Mouse (Mus musculus): ENCODE data around the gene Pgm5. TPM values are rescaled to one million over a fixed set of nuclear protein-coding genes. Genes with fewer than 3 reads are reported as not detected.
"Not testable (repeated sequence)": the region's sequence is repeated elsewhere in the genome, so short reads cannot be mapped to it uniquely, and the experiment has no call there.

Pgm5 gene
- polyA plus RNA-seq, 1 experiment from 2014 or later = 6.1 TPM

DNA sequence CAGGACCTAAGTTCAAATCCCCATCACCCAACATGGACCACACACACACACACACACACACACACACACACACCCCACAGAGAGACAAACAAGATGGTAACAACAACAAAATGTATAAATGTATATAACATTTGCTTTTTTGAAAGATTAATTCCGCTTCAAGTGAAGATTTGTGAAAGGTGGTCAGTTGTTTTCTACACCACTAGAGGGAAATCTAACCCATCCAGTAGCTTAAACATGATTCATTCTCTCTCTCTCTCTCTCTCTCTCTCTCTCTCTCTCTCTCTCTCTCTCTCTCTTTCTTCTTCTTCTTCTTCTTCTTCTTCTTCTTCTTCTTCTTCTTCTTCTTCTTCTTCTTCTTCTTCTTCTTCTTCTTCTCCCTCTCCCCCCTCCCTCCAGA is 158.5 kb downstream of the Pgm5 start:
- H3K9me3 ChIP-seq (replicated peaks); H3K4me2 ChIP-seq; H3K27ac ChIP-seq; H3K27me3 ChIP-seq; H3K9ac ChIP-seq; ATAC-seq (replicated peaks; ENCODE audit: insufficient number of reproducible peaks, insufficient read depth, low FRiP score, low read depth); H3K4me3 ChIP-seq; H3K36me3 ChIP-seq: not testable (repeated sequence)
- 63% methylated on average over 1 of the region's 1 CpGs for WGBS
- H3K4me1 ChIP-seq (replicated peaks) = peaks cover 27% of the 10 kb centered on the region

DNA sequence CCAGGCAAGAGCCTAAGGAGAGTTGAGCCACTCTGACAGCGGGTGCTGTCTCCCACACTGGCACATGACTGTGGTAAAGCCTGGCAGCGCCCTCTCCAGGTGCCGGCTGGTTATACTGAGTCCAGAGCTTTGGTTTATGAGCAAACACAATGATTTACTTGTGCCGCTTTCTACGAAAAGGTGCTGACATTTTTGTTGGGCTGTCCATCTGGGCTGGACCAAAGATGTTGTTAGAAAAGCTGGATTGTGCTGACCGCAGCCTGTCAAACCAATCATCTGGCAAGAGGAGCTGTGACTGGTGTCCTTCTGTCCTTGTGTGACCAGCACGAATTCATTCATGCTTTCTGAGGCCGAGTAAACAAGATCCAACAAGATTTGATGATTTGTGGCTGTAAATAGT is 159.9 kb downstream of the Pgm5 start:
- Histone ChIP-seq H3K9me3 (replicated peaks) (no peaks in the 10 kb centered on the region), H3K9ac (no peak overlapping the region), H3K27ac (no peak overlapping the region), H3K36me3 (no peaks in the 10 kb centered on the region), H3K4me1 (replicated peaks) (peaks cover 12% of the 10 kb centered on the region), H3K27me3 (no peaks in the 10 kb centered on the region), H3K4me2 (no peak overlapping the region), H3K4me3 (no peak overlapping the region)
- no peak for ATAC-seq (replicated peaks; ENCODE audit: insufficient number of reproducible peaks, insufficient read depth, low FRiP score, low read depth)
- WGBS = 70% methylated on average over 8 of the region's 8 CpGs

GRCm38 (mm10) chr19:24700664-24701063 is 161.0 kb downstream of the Pgm5 start:
- Histone ChIP-seq H3K4me2 (no peak overlapping the region), H3K4me1 (replicated peaks) (peaks cover 5% of the 10 kb centered on the region), H3K27me3 (no peaks in the 10 kb centered on the region), H3K4me3 (no peak overlapping the region), H3K9ac (no peak overlapping the region), H3K36me3 (no peaks in the 10 kb centered on the region), H3K9me3 (replicated peaks) (no peaks in the 10 kb centered on the region), H3K27ac (no peak overlapping the region)
- WGBS = 57% methylated on average over 5 of the region's 5 CpGs
- ATAC-seq (replicated peaks; ENCODE audit: insufficient number of reproducible peaks, insufficient read depth, low FRiP score, low read depth) = no peak

- no peaks in the 10 kb centered on the region; the same call in none of the 2 replicates for H3K4me1 ChIP-seq (replicated peaks)
- no peak overlapping the region for H3K27ac ChIP-seq
- no peak overlapping the region for H3K4me2 ChIP-seq
- no peak overlapping the region for H3K4me3 ChIP-seq
- no peaks in the 10 kb centered on the region for H3K27me3 ChIP-seq
- H3K36me3 ChIP-seq = no peaks in the 10 kb centered on the region
- no peaks in the 10 kb centered on the region for H3K9me3 ChIP-seq (replicated peaks)
- ATAC-seq (replicated peaks; ENCODE audit: insufficient number of reproducible peaks, insufficient read depth, low FRiP score, low read depth) = no peak
- H3K9ac ChIP-seq = no peak overlapping the region
Measured at GRCm38 (mm10) chr19:24699910-24700309, 161.7 kb downstream of the Pgm5 start.

- Histone ChIP-seq H3K9me3 (replicated peaks) (no peaks in the 10 kb centered on the region), H3K4me3 (no peak overlapping the region), H3K27me3 (no peaks in the 10 kb centered on the region), H3K36me3 (no peaks in the 10 kb centered on the region), H3K4me2 (no peak overlapping the region), H3K4me1 (replicated peaks) (no peaks in the 10 kb centered on the region; the same call in 1 of the 2 replicates), H3K27ac (no peak overlapping the region), H3K9ac (no peak overlapping the region)
- ATAC-seq (replicated peaks; ENCODE audit: insufficient number of reproducible peaks, insufficient read depth, low FRiP score, low read depth) = no peak
- 78% methylated on average over 3 of the region's 3 CpGs for WGBS
Measured at GRCm38 (mm10) chr19:24699196-24699595, 162.5 kb downstream of the Pgm5 start.

DNA sequence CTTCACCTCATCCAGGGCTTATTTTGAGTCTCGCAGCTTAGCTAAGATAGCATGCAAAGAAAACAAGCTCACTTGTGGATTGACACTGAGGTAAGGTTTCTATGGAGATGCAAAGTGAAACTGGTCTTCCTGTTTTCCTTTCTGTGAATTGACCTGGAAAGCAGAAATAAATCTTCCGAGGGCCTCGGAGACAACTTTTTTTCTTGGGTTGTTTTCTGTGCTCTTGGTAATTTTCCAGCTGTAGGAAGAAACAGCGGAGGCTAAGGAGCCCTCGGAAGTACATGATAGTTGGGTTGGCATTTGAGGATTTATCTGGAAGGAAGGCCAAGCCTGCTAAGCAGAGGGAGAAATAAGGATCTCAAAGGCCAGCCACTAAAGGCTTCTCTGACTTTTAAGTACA is 163.0 kb downstream of the Pgm5 start:
- WGBS = 53% methylated on average over 5 of the region's 5 CpGs
- no peaks in the 10 kb centered on the region for H3K27me3 ChIP-seq
- H3K36me3 ChIP-seq = no peaks in the 10 kb centered on the region
- no peak overlapping the region for H3K27ac ChIP-seq
- H3K9me3 ChIP-seq (replicated peaks) = no peaks in the 10 kb centered on the region
- no peaks in the 10 kb centered on the region; the same call in 1 of the 2 replicates for H3K4me1 ChIP-seq (replicated peaks)
- no peak overlapping the region for H3K9ac ChIP-seq
- no peak overlapping the region for H3K4me3 ChIP-seq
- no peak overlapping the region for H3K4me2 ChIP-seq
- no peak for ATAC-seq (replicated peaks; ENCODE audit: insufficient number of reproducible peaks, insufficient read depth, low FRiP score, low read depth)

DNA sequence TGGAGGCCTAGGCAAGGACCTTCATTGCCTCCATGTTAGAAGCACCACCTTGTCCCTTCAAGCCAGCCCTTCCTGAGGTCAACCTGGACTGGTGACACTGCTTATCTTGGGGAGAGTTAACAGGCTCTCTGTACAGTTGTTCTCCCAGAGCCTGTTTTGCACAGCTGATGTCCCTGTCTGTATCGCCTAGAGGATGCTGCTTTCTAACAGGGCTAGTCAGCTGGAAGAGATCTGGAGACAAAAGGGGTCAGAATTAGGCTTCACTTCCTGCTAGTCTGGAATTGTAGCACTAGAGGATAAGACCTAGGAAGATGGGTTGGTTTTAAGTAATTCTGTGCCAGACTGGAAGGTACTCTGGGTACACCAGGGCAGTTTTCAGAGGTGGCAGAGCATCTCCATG is 163.7 kb downstream of the Pgm5 start:
- no peak overlapping the region for H3K4me3 ChIP-seq
- no peak for ATAC-seq (replicated peaks; ENCODE audit: insufficient number of reproducible peaks, insufficient read depth, low FRiP score, low read depth)
- no peaks in the 10 kb centered on the region for H3K9me3 ChIP-seq (replicated peaks)
- no peak overlapping the region for H3K4me2 ChIP-seq
- no peak overlapping the region for H3K9ac ChIP-seq
- no peaks in the 10 kb centered on the region; the same call in 1 of the 2 replicates for H3K36me3 ChIP-seq
- H3K27ac ChIP-seq = no peak overlapping the region
- no peaks in the 10 kb centered on the region; the same call in 1 of the 2 replicates for H3K4me1 ChIP-seq (replicated peaks)
- WGBS = 51% methylated on average over 1 of the region's 1 CpGs
- H3K27me3 ChIP-seq = no peaks in the 10 kb centered on the region

GRCm38 (mm10) chr19:24692691-24693090 is 169.0 kb downstream of the Pgm5 start:
- H3K4me2 ChIP-seq = no peak overlapping the region
- H3K4me3 ChIP-seq = no peak overlapping the region
- ATAC-seq (replicated peaks; ENCODE audit: insufficient number of reproducible peaks, insufficient read depth, low FRiP score, low read depth) = no peak
- H3K9ac ChIP-seq = no peak overlapping the region
- peaks cover 11% of the 10 kb centered on the region for H3K4me1 ChIP-seq (replicated peaks)
- H3K27ac ChIP-seq = no peak overlapping the region
- WGBS = 72% methylated on average over 2 of the region's 2 CpGs
- no peaks in the 10 kb centered on the region for H3K9me3 ChIP-seq (replicated peaks)
- no peaks in the 10 kb centered on the region for H3K27me3 ChIP-seq
- H3K36me3 ChIP-seq = peaks cover 4% of the 10 kb centered on the region; the same call in 1 of the 2 replicates

DNA sequence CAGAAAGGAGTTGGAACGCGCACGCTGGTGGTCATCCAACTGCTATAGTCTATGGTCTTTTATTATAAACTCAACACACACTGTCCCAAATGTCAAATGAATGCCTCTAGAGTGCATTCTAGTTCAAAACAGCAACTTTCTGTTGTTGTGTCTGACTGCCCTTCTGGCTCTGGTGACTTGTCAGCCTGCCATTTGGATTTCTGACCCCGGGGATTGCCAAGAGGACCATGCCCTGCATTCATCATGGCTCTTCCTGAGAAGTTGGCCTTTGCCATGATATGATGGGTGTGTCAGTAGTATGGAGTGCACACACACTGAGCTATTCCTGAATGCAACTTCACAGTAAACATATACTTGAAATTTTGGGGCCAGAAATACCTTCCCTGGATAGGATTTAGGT is 172.1 kb downstream of the Pgm5 start:
- Histone ChIP-seq H3K36me3 (peaks cover 4% of the 10 kb centered on the region; the same call in 1 of the 2 replicates), H3K27me3 (no peaks in the 10 kb centered on the region), H3K9me3 (replicated peaks) (no peaks in the 10 kb centered on the region), H3K4me1 (replicated peaks) (peaks cover 11% of the 10 kb centered on the region), H3K9ac (no peak overlapping the region), H3K4me2 (no peak overlapping the region), H3K4me3 (no peak overlapping the region), H3K27ac (no peak overlapping the region)
- 94% methylated on average over 4 of the region's 4 CpGs for WGBS
- no peak for ATAC-seq (replicated peaks; ENCODE audit: insufficient number of reproducible peaks, insufficient read depth, low FRiP score, low read depth)

GRCm38 (mm10) chr19:24688327-24688726 is 173.3 kb downstream of the Pgm5 start:
- ATAC-seq (replicated peaks; ENCODE audit: insufficient number of reproducible peaks, insufficient read depth, low FRiP score, low read depth) = no peak
- H3K36me3 ChIP-seq = peaks cover 4% of the 10 kb centered on the region; the same call in 1 of the 2 replicates
- no peak overlapping the region for H3K27ac ChIP-seq
- H3K4me3 ChIP-seq = no peak overlapping the region
- no peaks in the 10 kb centered on the region for H3K9me3 ChIP-seq (replicated peaks)
- no peak overlapping the region for H3K4me2 ChIP-seq
- H3K9ac ChIP-seq = no peak overlapping the region
- no peaks in the 10 kb centered on the region for H3K27me3 ChIP-seq
- WGBS = 78% methylated on average over 6 of the region's 6 CpGs
- peaks cover 18% of the 10 kb centered on the region for H3K4me1 ChIP-seq (replicated peaks)

- Histone ChIP-seq H3K4me2 (no peak overlapping the region), H3K27me3 (no peaks in the 10 kb centered on the region), H3K27ac (no peak overlapping the region), H3K4me1 (replicated peaks) (peaks cover 16% of the 10 kb centered on the region), H3K36me3 (peaks cover 2% of the 10 kb centered on the region; the same call in 1 of the 2 replicates), H3K9ac (no peak overlapping the region), H3K4me3 (no peak overlapping the region), H3K9me3 (replicated peaks) (no peaks in the 10 kb centered on the region)
- 87% methylated on average over 10 of the region's 10 CpGs for WGBS
- ATAC-seq (replicated peaks; ENCODE audit: insufficient number of reproducible peaks, insufficient read depth, low FRiP score, low read depth) = no peak
Measured at GRCm38 (mm10) chr19:24686411-24686810, 175.2 kb downstream of the Pgm5 start.

GRCm38 (mm10) chr19:24683016-24683720 is 178.5 kb downstream of the Pgm5 start:
- Histone ChIP-seq H3K4me2 (no peak overlapping the region), H3K27me3 (no peaks in the 10 kb centered on the region), H3K36me3 (peaks cover 5% of the 10 kb centered on the region; the same call in 1 of the 2 replicates), H3K4me3 (no peak overlapping the region), H3K27ac (peak overlapping the region; percentile 69), H3K9ac (no peak overlapping the region), H3K4me1 (replicated peaks) (peaks cover 14% of the 10 kb centered on the region), H3K9me3 (replicated peaks) (no peaks in the 10 kb centered on the region)
- ATAC-seq (replicated peaks; ENCODE audit: insufficient number of reproducible peaks, insufficient read depth, low FRiP score, low read depth) = no peak
- 33% methylated on average over 12 of the region's 12 CpGs for WGBS
